Mouse (Mus musculus): ENCODE data around the gene Arhgef25. TPM values are rescaled to one million over a fixed set of nuclear protein-coding genes. Genes with fewer than 3 reads are reported as not detected.

The Arhgef25 gene
- 100 to 1,000 TPM; 310 to 386 (median 350) TPM for total RNA-seq (2022)

GRCm38 (mm10) chr10:127189651-127190381 lies at the start of gene Arhgef25:
TSS of gene Arhgef25 (minus strand) at chr10:127190083.
- DNase-seq (ENCODE audit: low spot score in 2 of 2): no peak

- no peak for DNase-seq (ENCODE audit: low spot score in 2 of 2)
Observed at GRCm38 (mm10) chr10:127238241-127238824, 48.5 kb upstream of the Arhgef25 start.

DNA sequence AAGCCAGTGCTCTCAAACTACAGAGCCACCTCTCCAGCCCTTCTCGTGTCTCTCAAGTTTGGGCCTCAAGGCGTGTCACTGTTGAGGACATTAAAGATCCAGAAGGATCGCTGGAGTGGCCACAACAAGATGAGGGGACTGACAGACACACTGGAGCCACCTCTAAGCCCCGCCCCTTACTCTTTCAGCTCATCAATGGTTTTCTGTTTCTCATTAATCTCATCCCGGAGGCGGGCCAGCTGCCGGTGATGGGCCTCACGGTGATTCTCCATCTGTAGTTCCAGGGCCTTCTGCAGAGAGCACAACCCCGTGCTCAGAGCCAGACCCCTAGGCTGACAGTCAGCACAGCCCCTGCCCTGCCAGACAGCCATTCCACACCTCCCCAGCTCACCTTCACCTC lies 46.7 kb upstream of the Arhgef25 start:
- DNase-seq (ENCODE audit: low spot score in 2 of 2): no peak

- DNase-seq (ENCODE audit: low spot score in 2 of 2): no peak
Observed at GRCm38 (mm10) chr10:127233141-127233540, 43.3 kb upstream of the Arhgef25 start.

DNA sequence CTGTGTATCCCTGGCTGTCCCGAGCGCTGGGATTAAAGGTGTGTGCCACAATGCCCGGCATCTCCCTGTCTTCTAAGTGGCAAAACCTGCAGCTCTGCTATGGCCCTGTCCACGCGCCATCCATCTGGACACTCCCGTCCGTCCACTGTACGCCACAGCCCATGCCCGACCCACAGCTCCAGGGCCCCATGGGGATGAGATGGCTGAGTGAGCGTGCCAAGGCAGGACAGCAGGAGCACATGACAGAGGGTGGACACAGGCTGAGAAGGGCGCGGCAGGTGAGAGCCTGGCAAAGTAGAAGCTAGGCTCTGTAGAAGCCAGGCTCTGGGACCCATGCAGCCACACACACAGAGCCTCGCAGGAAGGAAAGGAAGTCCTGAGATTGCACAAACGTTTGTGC lies 41.9 kb upstream of the Arhgef25 start:
- no peak for DNase-seq (ENCODE audit: low spot score in 2 of 2)

DNA sequence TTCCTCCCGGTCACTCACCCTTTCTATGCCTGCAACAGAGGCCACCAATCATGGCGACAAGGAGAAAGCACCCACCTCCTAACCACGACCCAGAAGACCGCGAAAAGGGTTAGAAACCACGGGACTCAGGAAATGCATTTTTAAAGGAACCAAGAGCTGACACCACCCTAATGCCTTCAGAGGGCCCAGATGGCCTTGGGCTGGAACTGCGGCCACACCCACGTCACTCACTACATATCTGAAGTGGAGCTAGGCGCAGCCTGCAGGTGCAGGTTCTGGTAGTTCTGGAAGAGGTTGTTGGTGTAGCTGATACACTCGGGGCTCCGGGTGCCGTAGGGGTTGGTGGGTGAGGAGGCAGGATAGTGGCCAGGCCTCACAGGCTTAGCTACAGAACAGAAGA lies 40.8 kb upstream of the Arhgef25 start:
- DNase-seq (ENCODE audit: low spot score in 2 of 2): no peak

DNA sequence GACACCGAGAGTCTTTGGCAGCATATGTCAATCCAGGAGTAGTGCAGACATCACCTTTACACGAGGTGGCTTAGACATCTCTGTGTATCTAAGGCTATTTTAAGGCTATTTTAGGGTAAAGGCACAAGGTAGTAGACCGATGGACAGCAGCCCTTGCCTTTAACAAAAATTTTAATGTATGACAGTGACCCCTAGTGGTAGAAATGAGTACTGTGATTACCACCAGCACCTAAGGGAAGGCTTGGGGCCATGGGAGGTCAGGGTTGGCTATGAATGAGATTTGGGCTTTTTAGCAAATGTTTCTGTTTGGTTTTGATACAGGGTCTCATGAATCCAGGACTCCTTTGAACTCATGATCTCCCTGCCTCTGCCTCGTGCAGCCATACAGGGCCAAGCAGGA lies 39.0 kb upstream of the Arhgef25 start:
- peak in 1 of 2 experiments; percentile 37 for DNase-seq (ENCODE audit: low spot score in 2 of 2)

DNA sequence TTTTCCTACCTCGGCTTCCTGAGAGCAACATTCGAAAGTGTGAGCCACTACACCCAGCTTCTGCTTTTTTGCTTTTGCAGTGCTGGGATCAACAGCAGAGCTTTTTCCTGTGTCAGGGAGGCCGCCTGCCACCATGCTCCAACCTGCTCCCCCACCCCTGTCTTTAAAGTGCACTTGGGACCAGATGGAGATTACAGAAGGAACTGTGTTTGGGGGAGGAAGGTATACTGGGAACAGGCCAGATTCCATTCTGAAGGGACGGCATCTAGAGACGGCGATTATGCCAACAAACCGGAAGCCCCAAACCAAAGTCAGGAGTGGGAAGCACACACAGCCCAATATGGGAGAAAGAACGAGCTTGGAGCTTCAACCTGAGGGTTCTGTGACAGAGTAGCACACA lies 37.3 kb upstream of the Arhgef25 start:
- no peak for DNase-seq (ENCODE audit: low spot score in 2 of 2)

GRCm38 (mm10) chr10:127226318-127226895 lies 36.5 kb upstream of the Arhgef25 start:
- DNase-seq (ENCODE audit: low spot score in 2 of 2): no peak

- no peak for DNase-seq (ENCODE audit: low spot score in 2 of 2)
Observed at GRCm38 (mm10) chr10:127225732-127226131, 35.8 kb upstream of the Arhgef25 start.

DNA sequence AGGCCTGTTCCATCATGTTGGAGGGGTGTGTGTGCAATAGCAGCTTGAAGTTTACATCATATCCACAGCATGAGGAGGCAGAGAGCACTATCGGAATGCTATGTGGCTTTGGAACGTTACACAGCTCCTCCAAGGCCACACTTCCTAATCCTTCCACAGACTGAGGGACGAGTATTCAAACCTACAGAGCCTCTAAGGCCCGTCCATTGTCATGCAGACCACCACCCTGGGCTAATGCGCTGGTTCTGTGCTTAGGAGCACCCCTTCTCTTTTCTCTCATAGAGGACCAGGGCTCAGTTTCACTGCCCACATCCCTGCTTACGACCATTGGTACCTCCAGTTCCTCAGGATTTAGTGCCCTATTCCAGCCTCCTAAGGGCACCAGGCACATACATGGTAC lies 35.3 kb upstream of the Arhgef25 start:
- DNase-seq (ENCODE audit: low spot score in 2 of 2): no peak

DNA sequence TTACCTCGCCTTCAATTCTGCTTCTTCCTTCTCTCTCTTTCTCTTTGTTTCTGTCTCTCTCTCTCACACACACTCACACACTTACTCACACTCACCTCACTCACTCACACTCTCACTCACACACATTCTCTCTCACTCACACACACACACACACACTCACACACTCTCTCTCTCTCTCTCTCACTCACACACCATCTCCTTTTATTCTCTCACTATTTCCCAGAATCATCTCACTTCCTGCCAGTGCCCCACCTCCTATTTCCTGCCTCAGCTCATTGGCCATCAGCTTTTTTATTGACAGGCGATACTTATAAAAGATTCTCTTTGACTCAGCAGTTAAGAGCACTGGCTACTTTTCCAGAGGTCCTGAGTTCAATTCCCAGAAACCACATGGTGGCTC lies 28.5 kb upstream of the Arhgef25 start:
- DNase-seq (ENCODE audit: low spot score in 2 of 2): no peak

GRCm38 (mm10) chr10:127217177-127217576 lies 27.3 kb upstream of the Arhgef25 start:
- DNase-seq (ENCODE audit: low spot score in 2 of 2): no peak

DNA sequence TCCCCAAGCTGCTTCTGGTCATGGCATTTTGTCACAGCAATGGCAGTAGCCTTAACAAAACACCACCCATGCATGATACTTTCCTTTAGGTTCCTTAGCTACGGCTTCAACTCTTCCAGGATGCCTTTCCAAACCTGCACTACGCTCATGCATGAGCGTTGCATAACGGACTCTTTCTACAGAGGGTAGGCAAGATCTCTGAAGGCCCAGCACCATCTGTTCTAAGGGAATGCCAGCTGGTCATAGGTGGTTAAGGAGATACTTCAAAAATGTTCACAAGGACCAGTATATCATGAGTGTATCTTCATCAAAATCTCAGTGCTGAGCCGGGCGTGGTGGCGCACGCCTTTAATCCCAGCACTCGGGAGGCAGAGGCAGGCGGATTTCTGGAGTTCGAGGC lies 26.6 kb upstream of the Arhgef25 start:
- no peak for DNase-seq (ENCODE audit: low spot score in 2 of 2)

DNA sequence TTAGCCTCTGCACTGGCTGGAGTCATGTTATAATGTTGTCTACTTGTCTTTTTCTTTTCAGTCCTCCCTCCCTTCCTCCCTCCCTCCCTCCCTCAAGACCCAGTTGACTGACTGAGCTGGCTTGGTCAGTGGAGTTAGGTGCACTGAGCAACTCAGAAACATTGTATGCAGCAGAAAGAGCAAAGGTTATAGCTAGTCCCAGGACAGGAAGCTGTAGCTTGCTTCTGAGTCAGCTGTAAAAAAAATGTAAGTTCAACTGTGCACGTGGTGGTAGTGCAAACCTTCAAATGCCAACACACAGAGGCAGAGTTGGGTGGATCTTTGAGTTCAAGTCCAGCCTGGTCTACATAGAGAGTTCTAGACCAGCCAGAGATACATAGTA lies 24.5 kb upstream of the Arhgef25 start:
- DNase-seq (ENCODE audit: low spot score in 2 of 2): no peak

DNA sequence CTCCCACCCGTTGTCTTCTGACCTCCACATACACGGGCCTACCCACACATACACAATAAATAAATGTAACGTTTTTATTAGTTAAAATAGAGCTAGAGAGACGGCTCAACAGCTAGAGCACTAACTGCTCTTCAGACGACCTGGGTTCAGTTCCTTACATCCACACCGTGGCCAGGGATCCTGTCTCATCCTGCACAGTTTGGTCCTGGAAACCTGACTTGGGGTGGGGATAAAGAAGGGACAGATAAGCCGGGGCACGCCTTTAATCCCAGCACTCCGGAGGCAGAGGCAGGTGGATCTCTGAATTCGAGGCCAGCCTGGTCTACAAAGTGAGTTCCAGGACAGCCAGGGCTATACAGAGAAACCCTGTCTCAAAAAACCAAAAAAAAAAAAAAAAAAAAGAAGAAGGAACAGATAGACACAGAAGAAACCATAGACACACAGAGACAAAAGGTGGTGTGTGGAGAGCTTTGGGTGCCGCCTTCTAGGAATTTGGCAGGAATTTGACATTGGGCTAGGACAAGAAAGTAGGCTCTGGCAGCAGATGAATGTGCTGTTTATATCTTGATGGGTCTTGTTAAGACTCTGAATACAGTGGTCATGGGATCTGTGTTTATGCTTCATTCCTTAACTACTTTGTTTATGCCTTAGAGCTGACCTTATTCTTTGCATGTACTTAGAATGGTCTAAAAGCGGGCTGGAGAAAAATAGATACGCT lies 24.0 kb upstream of the Arhgef25 start:
- no peak for DNase-seq (ENCODE audit: low spot score in 2 of 2)

DNA sequence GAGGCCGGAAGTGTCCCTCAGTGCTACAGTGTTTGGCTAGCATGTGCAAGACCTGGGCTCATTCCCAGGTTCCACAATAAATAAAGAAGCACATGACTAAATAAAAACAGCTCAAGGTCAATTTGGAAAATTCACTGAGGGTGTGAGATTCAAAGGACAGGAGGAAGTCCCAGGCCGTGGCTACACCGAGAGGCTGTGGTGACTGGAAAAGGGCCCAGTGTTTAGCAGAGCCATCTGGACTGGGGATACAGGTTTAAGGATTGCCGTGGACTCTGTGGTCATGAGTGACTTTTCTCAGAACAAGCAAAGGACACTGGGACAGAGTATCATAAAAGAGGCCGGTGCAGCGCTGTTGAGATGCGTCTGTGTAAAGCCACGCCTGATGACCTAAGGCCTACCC lies 23.4 kb upstream of the Arhgef25 start:
- no peak for DNase-seq (ENCODE audit: low spot score in 2 of 2)

- DNase-seq (ENCODE audit: low spot score in 2 of 2): peak; percentile 81 to 87
Observed at GRCm38 (mm10) chr10:127211414-127211854, 21.6 kb upstream of the Arhgef25 start, which contains the start of gene Pip4k2c. TSS of gene Pip4k2c (minus strand) at chr10:127211585.

- DNase-seq (ENCODE audit: low spot score in 2 of 2): no peak
Observed at GRCm38 (mm10) chr10:127210961-127211405, 21.1 kb upstream of the Arhgef25 start.

DNA sequence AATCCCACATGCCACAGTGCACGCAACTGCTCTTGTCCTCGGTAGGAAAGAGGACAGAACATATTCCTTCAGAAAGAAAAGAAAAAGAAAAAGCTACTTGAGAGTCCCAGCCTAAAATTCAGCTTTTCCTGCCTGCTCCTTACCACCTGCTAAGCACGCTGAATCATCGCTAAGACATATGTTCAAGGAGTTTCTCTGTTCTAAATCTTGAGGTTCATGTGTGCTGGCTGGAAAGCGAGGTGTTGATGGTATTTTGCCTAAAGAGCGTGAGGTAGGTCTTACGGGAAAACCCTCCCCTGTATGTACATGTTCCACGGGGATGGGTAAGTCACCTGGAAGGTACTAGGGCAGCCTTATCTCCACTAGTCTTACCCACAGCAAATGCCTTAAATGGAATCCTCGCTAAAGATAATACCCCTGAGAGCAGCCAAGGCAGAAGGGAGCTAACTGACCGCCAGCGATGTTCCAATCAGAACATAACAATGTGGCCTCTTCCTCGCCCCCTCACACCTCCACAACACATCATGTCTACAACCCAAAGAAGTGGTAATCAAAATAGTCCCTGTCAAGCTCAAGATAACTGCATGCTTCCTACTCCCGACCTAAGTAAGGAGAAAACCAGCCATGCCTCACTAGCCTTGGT lies 20.2 kb upstream of the Arhgef25 start:
- no peak for DNase-seq (ENCODE audit: low spot score in 2 of 2)

DNA sequence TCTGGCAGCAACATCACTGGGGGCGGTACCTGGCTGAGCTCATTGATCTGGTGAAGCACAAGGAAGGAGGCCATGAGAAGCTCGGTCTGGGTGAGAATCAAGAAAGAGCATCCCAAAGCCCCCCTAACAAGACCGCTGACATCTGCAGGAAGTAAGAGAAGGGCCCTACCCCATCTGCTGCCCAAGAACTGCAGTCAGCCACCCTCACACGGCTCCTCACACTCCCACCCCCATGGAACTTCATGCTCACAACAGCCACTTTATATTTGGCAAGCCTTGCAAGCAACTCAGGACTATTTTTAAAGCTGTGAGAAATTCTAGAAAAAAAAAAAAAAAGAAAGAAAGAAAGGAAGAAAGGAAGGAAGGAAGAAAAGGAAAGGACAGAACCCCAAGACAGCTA lies 19.0 kb upstream of the Arhgef25 start:
- DNase-seq (ENCODE audit: low spot score in 2 of 2): no peak

- DNase-seq (ENCODE audit: low spot score in 2 of 2): no peak
Observed at GRCm38 (mm10) chr10:127205373-127205772, 15.5 kb upstream of the Arhgef25 start.

Measured in layer of hippocampus, adult 8-10 months (tissue).